Mouse (Mus musculus): ENCODE data around the gene Dnmbp. TPM values are rescaled to one million over a fixed set of nuclear protein-coding genes. Genes with fewer than 3 reads are reported as not detected.
"Not testable (repeated sequence)": the region's sequence is repeated elsewhere in the genome, so short reads cannot be mapped to it uniquely, and the experiment has no call there.

The Dnmbp gene
- polyA plus RNA-seq, 1 experiment, result 8.5 TPM

- TF ChIP-seq FOSL1 (IDR thresholded peaks at IDR 0.05; ENCODE audit: insufficient read depth, low read length, poor library complexity, severe bottlenecking) (no peak), USF1 (IDR thresholded peaks at IDR 0.05; ENCODE audit: low read depth) (no peak), MYOD1 (IDR thresholded peaks at IDR 0.05; ENCODE audit: control insufficient read depth, insufficient read length, low read depth) (no peak), MYOG (IDR thresholded peaks at IDR 0.05; ENCODE audit: control insufficient read depth, extremely low read depth, insufficient read length) (no peak), CEBPB (IDR thresholded peaks at IDR 0.05; ENCODE audit: low read depth) (no peak), MAX (IDR thresholded peaks at IDR 0.05) (no peak), CTCF (IDR thresholded peaks at IDR 0.05; ENCODE audit: control insufficient read depth, insufficient read depth, insufficient read length) (no peak)
- Histone ChIP-seq H3K79me3 (ENCODE audit: low read depth) (no peaks in the 10 kb centered on the region), H3K27me3 (ENCODE audit: control insufficient read depth, insufficient read depth, insufficient read length) (peaks cover 3% of the 10 kb centered on the region), H3ac (ENCODE audit: control insufficient read depth, insufficient read length, low read depth) (no peak overlapping the region), H3K4me3 (ENCODE audit: insufficient read depth, poor library complexity, severe bottlenecking) (no peak overlapping the region), H3K79me2 (ENCODE audit: control insufficient read depth, insufficient read depth) (no peaks in the 10 kb centered on the region), H3K36me3 (ENCODE audit: control insufficient read depth, insufficient read depth) (no peaks in the 10 kb centered on the region)
Observed at GRCm38 (mm10) chr19:43957402-43957801, 17.4 kb upstream of the Dnmbp start.

DNA sequence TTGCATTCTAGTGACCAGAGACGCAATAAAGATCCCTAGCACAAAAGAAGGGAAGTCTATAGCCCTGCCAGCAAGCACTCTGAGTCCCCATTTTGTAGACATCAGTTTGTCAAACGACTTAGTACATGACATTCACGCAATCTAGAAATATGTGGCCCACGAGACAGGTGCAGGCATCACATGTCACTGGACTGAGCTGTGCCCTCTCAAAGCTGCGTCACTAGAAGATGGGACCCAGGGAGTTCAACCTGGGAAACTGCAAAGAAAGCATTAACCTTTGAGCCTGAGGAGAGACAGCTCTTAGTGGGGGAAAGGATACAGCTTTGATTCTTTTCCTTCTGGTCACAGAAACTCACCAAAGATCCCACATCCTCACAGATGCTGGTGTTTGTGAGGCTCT is 15.3 kb upstream of the Dnmbp start:
- Histone ChIP-seq H3K79me3 (ENCODE audit: low read depth) (no peaks in the 10 kb centered on the region), H3ac (ENCODE audit: control insufficient read depth, insufficient read length, low read depth) (no peak overlapping the region), H3K4me3 (ENCODE audit: insufficient read depth, poor library complexity, severe bottlenecking) (no peak overlapping the region), H3K36me3 (ENCODE audit: control insufficient read depth, insufficient read depth) (no peaks in the 10 kb centered on the region), H3K27me3 (ENCODE audit: control insufficient read depth, insufficient read depth, insufficient read length) (peaks cover 3% of the 10 kb centered on the region), H3K79me2 (ENCODE audit: control insufficient read depth, insufficient read depth) (no peaks in the 10 kb centered on the region)
- TF ChIP-seq MAX (IDR thresholded peaks at IDR 0.05), result no peak
- TF ChIP-seq CTCF (IDR thresholded peaks at IDR 0.05; ENCODE audit: control insufficient read depth, insufficient read depth, insufficient read length), result no peak
- no peak for TF ChIP-seq USF1 (IDR thresholded peaks at IDR 0.05; ENCODE audit: low read depth)
- no peak for TF ChIP-seq MYOG (IDR thresholded peaks at IDR 0.05; ENCODE audit: control insufficient read depth, extremely low read depth, insufficient read length)
- no peak for TF ChIP-seq MYOD1 (IDR thresholded peaks at IDR 0.05; ENCODE audit: control insufficient read depth, insufficient read length, low read depth)
- TF ChIP-seq FOSL1 (IDR thresholded peaks at IDR 0.05; ENCODE audit: insufficient read depth, low read length, poor library complexity, severe bottlenecking), result no peak
- TF ChIP-seq CEBPB (IDR thresholded peaks at IDR 0.05; ENCODE audit: low read depth), result no peak

DNA sequence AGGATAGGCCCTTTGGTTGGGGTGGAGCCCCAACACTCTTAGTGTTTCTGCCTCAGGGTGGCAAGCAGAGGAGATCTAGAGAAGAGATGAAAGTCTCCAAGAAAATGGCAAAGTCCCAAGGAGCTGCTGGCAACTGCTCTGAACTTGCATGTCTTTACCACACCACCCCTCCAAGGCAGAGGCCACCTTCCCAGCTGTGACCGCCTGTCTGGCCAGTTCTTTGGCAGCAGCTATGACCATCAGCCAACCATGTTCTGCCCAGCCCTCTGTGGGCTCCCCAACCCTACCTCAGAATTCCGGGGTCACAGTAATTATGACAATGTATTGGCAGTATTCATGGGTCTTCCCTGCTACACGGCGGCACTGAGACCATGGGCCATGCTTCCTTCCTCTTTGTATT is 14.9 kb upstream of the Dnmbp start:
- Histone ChIP-seq H3K4me3 (ENCODE audit: insufficient read depth, poor library complexity, severe bottlenecking) (no peak overlapping the region), H3K36me3 (ENCODE audit: control insufficient read depth, insufficient read depth) (no peaks in the 10 kb centered on the region), H3K27me3 (ENCODE audit: control insufficient read depth, insufficient read depth, insufficient read length) (peaks cover 3% of the 10 kb centered on the region), H3ac (ENCODE audit: control insufficient read depth, insufficient read length, low read depth) (no peak overlapping the region), H3K79me2 (ENCODE audit: control insufficient read depth, insufficient read depth) (no peaks in the 10 kb centered on the region), H3K79me3 (ENCODE audit: low read depth) (no peaks in the 10 kb centered on the region)
- TF ChIP-seq CEBPB (IDR thresholded peaks at IDR 0.05; ENCODE audit: low read depth) (no peak), USF1 (IDR thresholded peaks at IDR 0.05; ENCODE audit: low read depth) (no peak), MYOG (IDR thresholded peaks at IDR 0.05; ENCODE audit: control insufficient read depth, extremely low read depth, insufficient read length) (no peak), CTCF (IDR thresholded peaks at IDR 0.05; ENCODE audit: control insufficient read depth, insufficient read depth, insufficient read length) (no peak), MAX (IDR thresholded peaks at IDR 0.05) (no peak)

GRCm38 (mm10) chr19:43952936-43953335 is 12.9 kb upstream of the Dnmbp start:
- H3K36me3 ChIP-seq (ENCODE audit: control insufficient read depth, insufficient read depth); H3ac ChIP-seq (ENCODE audit: control insufficient read depth, insufficient read length, low read depth); H3K27me3 ChIP-seq (ENCODE audit: control insufficient read depth, insufficient read depth, insufficient read length); H3K79me3 ChIP-seq (ENCODE audit: low read depth); H3K4me3 ChIP-seq (ENCODE audit: insufficient read depth, poor library complexity, severe bottlenecking); H3K79me2 ChIP-seq (ENCODE audit: control insufficient read depth, insufficient read depth): not testable (repeated sequence)

GRCm38 (mm10) chr19:43949111-43949810 is 9.3 kb upstream of the Dnmbp start:
- no peak overlapping the region for H3ac ChIP-seq (ENCODE audit: control insufficient read depth, insufficient read length, low read depth)
- no peaks in the 10 kb centered on the region for H3K79me3 ChIP-seq (ENCODE audit: low read depth)
- H3K36me3 ChIP-seq (ENCODE audit: control insufficient read depth, insufficient read depth), result no peaks in the 10 kb centered on the region
- TF ChIP-seq FOSL1 (IDR thresholded peaks at IDR 0.05; ENCODE audit: insufficient read depth, low read length, poor library complexity, severe bottlenecking), result no peak
- TF ChIP-seq MAX (IDR thresholded peaks at IDR 0.05), result no peak
- TF ChIP-seq MYOG (IDR thresholded peaks at IDR 0.05; ENCODE audit: control insufficient read depth, extremely low read depth, insufficient read length), result no peak
- no peak for TF ChIP-seq CTCF (IDR thresholded peaks at IDR 0.05; ENCODE audit: control insufficient read depth, insufficient read depth, insufficient read length)
- no peak for TF ChIP-seq MYOD1 (IDR thresholded peaks at IDR 0.05; ENCODE audit: control insufficient read depth, insufficient read length, low read depth)
- no peak for TF ChIP-seq USF1 (IDR thresholded peaks at IDR 0.05; ENCODE audit: low read depth)
- no peak for TF ChIP-seq CEBPB (IDR thresholded peaks at IDR 0.05; ENCODE audit: low read depth)
- H3K79me2 ChIP-seq (ENCODE audit: control insufficient read depth, insufficient read depth), result no peaks in the 10 kb centered on the region
- no peak overlapping the region for H3K4me3 ChIP-seq (ENCODE audit: insufficient read depth, poor library complexity, severe bottlenecking)
- H3K27me3 ChIP-seq (ENCODE audit: control insufficient read depth, insufficient read depth, insufficient read length), result peaks cover 8% of the 10 kb centered on the region

- peaks cover 1% of the 10 kb centered on the region for H3K79me3 ChIP-seq (ENCODE audit: low read depth)
- H3K79me2 ChIP-seq (ENCODE audit: control insufficient read depth, insufficient read depth), result peaks cover 2% of the 10 kb centered on the region
- no peaks in the 10 kb centered on the region for H3K36me3 ChIP-seq (ENCODE audit: control insufficient read depth, insufficient read depth)
- no peak overlapping the region for H3K4me3 ChIP-seq (ENCODE audit: insufficient read depth, poor library complexity, severe bottlenecking)
- TF ChIP-seq CEBPB (IDR thresholded peaks at IDR 0.05; ENCODE audit: low read depth), result no peak
- no peak for TF ChIP-seq USF1 (IDR thresholded peaks at IDR 0.05; ENCODE audit: low read depth)
- no peak for TF ChIP-seq MYOG (IDR thresholded peaks at IDR 0.05; ENCODE audit: control insufficient read depth, extremely low read depth, insufficient read length)
- TF ChIP-seq MYOD1 (IDR thresholded peaks at IDR 0.05; ENCODE audit: control insufficient read depth, insufficient read length, low read depth), result no peak
- no peak for TF ChIP-seq MAX (IDR thresholded peaks at IDR 0.05)
- no peak overlapping the region for H3ac ChIP-seq (ENCODE audit: control insufficient read depth, insufficient read length, low read depth)
- peaks cover 6% of the 10 kb centered on the region for H3K27me3 ChIP-seq (ENCODE audit: control insufficient read depth, insufficient read depth, insufficient read length)
Observed at GRCm38 (mm10) chr19:43944566-43944965, 4.6 kb upstream of the Dnmbp start.
